Mouse (Mus musculus): ENCODE measurements around the gene Gpr143. TPM values are rescaled to one million over a fixed set of nuclear protein-coding genes. Genes with fewer than 3 reads are reported as not detected.
A peak's percentile ranks its signal among the peaks of the same experiment; 100 is the strongest.

Gpr143 gene
- 0.22 and 0.24 TPM in 2 replicates for polyA plus RNA-seq (2016; fragmentation: Nextera tagmentation; extraction: Ambion mirVana)

- WGBS = 19% methylated on average over 26 of the region's 26 CpGs
- no peak for ATAC-seq (ENCODE audit: low FRiP score, low read depth)
- peak within 1 kb of the TSS; percentile 49 for H3K4me2 ChIP-seq (replicated peaks)
- H3K27ac ChIP-seq (replicated peaks) = no peak within 1 kb of the TSS
- no peaks in the 10 kb centered on the region for H3K4me1 ChIP-seq
- H3K9ac ChIP-seq (replicated peaks) = no peak within 1 kb of the TSS
- H3K27me3 ChIP-seq = peaks cover 33% of the 10 kb centered on the region
- H3K9me3 ChIP-seq = no peaks in the 10 kb centered on the region
- H3K4me3 ChIP-seq = peak within 1 kb of the TSS; percentile 24
- no peaks in the 10 kb centered on the region for H3K36me3 ChIP-seq
Measured at GRCm38 (mm10) chrX:152781720-152782403, at the start of gene Gpr143. Gpr143 (plus strand) TSS chrX:152781921.

GRCm38 (mm10) chrX:152735283-152735682 lies 46.4 kb upstream of the Gpr143 start:
- Histone ChIP-seq H3K9ac (replicated peaks) (no peak overlapping the region), H3K27ac (replicated peaks) (no peak overlapping the region), H3K9me3 (no peaks in the 10 kb centered on the region), H3K4me3 (no peak overlapping the region), H3K36me3 (no peaks in the 10 kb centered on the region), H3K4me1 (no peaks in the 10 kb centered on the region), H3K4me2 (replicated peaks) (no peak overlapping the region), H3K27me3 (peaks cover 34% of the 10 kb centered on the region)
- ATAC-seq (ENCODE audit: low FRiP score, low read depth) = no peak

GRCm38 (mm10) chrX:152738191-152738590 lies 43.5 kb upstream of the Gpr143 start:
- H3K9ac ChIP-seq (replicated peaks) = no peak overlapping the region
- no peak overlapping the region for H3K4me3 ChIP-seq
- H3K27ac ChIP-seq (replicated peaks) = no peak overlapping the region
- H3K36me3 ChIP-seq = no peaks in the 10 kb centered on the region
- H3K4me1 ChIP-seq = no peaks in the 10 kb centered on the region
- no peaks in the 10 kb centered on the region for H3K9me3 ChIP-seq
- H3K27me3 ChIP-seq = peaks cover 43% of the 10 kb centered on the region
- ATAC-seq (ENCODE audit: low FRiP score, low read depth) = no peak
- 69% methylated on average over 2 of the region's 2 CpGs for WGBS
- H3K4me2 ChIP-seq (replicated peaks) = no peak overlapping the region

GRCm38 (mm10) chrX:152738759-152739368 lies 42.9 kb upstream of the Gpr143 start:
- Histone ChIP-seq H3K9ac (replicated peaks) (no peak overlapping the region), H3K9me3 (no peaks in the 10 kb centered on the region), H3K4me1 (no peaks in the 10 kb centered on the region), H3K36me3 (no peaks in the 10 kb centered on the region), H3K4me3 (no peak overlapping the region), H3K27ac (replicated peaks) (no peak overlapping the region), H3K4me2 (replicated peaks) (no peak overlapping the region), H3K27me3 (peaks cover 43% of the 10 kb centered on the region)
- 71% methylated on average over 4 of the region's 4 CpGs for WGBS
- no peak for ATAC-seq (ENCODE audit: low FRiP score, low read depth)

- Histone ChIP-seq H3K9ac (replicated peaks) (no peak overlapping the region), H3K27ac (replicated peaks) (no peak overlapping the region), H3K36me3 (no peaks in the 10 kb centered on the region), H3K27me3 (peaks cover 43% of the 10 kb centered on the region), H3K4me1 (0 out of 2 replicates have a peak, but pooled peaks cover 3% of the 10 kb centered on the region), H3K4me2 (replicated peaks) (no peak overlapping the region), H3K9me3 (no peaks in the 10 kb centered on the region), H3K4me3 (no peak overlapping the region)
- ATAC-seq (ENCODE audit: low FRiP score, low read depth) = no peak
Measured at GRCm38 (mm10) chrX:152743642-152744041, 38.1 kb upstream of the Gpr143 start.

- ATAC-seq (ENCODE audit: low FRiP score, low read depth) = no peak
- H3K27ac ChIP-seq (replicated peaks) = no peak overlapping the region
- H3K4me3 ChIP-seq = no peak overlapping the region
- 78% methylated on average over 2 of the region's 2 CpGs for WGBS
- peaks cover 26% of the 10 kb centered on the region for H3K27me3 ChIP-seq
- no peaks in the 10 kb centered on the region for H3K9me3 ChIP-seq
- no peaks in the 10 kb centered on the region for H3K36me3 ChIP-seq
- no peak overlapping the region for H3K9ac ChIP-seq (replicated peaks)
- H3K4me2 ChIP-seq (replicated peaks) = no peak overlapping the region
- H3K4me1 ChIP-seq = 0 out of 2 replicates have a peak, but pooled peaks cover 3% of the 10 kb centered on the region
Measured at GRCm38 (mm10) chrX:152745925-152746324, 35.8 kb upstream of the Gpr143 start.

GRCm38 (mm10) chrX:152755819-152756218 lies 25.9 kb upstream of the Gpr143 start:
- WGBS = 100% methylated on average over 1 of the region's 1 CpGs
- Histone ChIP-seq H3K9ac (replicated peaks) (no peak overlapping the region), H3K4me2 (replicated peaks) (no peak overlapping the region), H3K4me1 (no peaks in the 10 kb centered on the region), H3K27ac (replicated peaks) (no peak overlapping the region), H3K4me3 (no peak overlapping the region), H3K27me3 (no peaks in the 10 kb centered on the region; the same call in 1 of the 2 replicates), H3K9me3 (no peaks in the 10 kb centered on the region), H3K36me3 (no peaks in the 10 kb centered on the region)
- ATAC-seq (ENCODE audit: low FRiP score, low read depth) = no peak

- 89% methylated on average over 5 of the region's 5 CpGs for WGBS
- no peak for ATAC-seq (ENCODE audit: low FRiP score, low read depth)
- no peak overlapping the region for H3K27ac ChIP-seq (replicated peaks)
- H3K9ac ChIP-seq (replicated peaks) = no peak overlapping the region
- no peak overlapping the region for H3K4me2 ChIP-seq (replicated peaks)
- H3K36me3 ChIP-seq = no peaks in the 10 kb centered on the region
- no peaks in the 10 kb centered on the region for H3K9me3 ChIP-seq
- H3K4me1 ChIP-seq = no peaks in the 10 kb centered on the region
- no peak overlapping the region for H3K4me3 ChIP-seq
- H3K27me3 ChIP-seq = no peaks in the 10 kb centered on the region; the same call in 1 of the 2 replicates
Measured at GRCm38 (mm10) chrX:152756293-152756692, 25.4 kb upstream of the Gpr143 start.

GRCm38 (mm10) chrX:152762437-152762836 lies 19.3 kb upstream of the Gpr143 start:
- Histone ChIP-seq H3K36me3 (no peaks in the 10 kb centered on the region), H3K27ac (replicated peaks) (no peak overlapping the region), H3K9me3 (no peaks in the 10 kb centered on the region), H3K4me3 (no peak overlapping the region), H3K9ac (replicated peaks) (no peak overlapping the region), H3K4me1 (no peaks in the 10 kb centered on the region), H3K4me2 (replicated peaks) (no peak overlapping the region), H3K27me3 (no peaks in the 10 kb centered on the region; the same call in 1 of the 2 replicates)
- ATAC-seq (ENCODE audit: low FRiP score, low read depth) = no peak
- WGBS = 40% methylated on average over 2 of the region's 2 CpGs

GRCm38 (mm10) chrX:152762855-152763254 lies 18.9 kb upstream of the Gpr143 start:
- Histone ChIP-seq H3K27me3 (peaks cover 3% of the 10 kb centered on the region), H3K9ac (replicated peaks) (no peak overlapping the region), H3K4me2 (replicated peaks) (no peak overlapping the region), H3K27ac (replicated peaks) (no peak overlapping the region), H3K4me1 (no peaks in the 10 kb centered on the region), H3K9me3 (no peaks in the 10 kb centered on the region), H3K4me3 (no peak overlapping the region), H3K36me3 (no peaks in the 10 kb centered on the region)
- ATAC-seq (ENCODE audit: low FRiP score, low read depth) = no peak
- WGBS = 75% methylated on average over 2 of the region's 2 CpGs

- H3K4me3 ChIP-seq = no peak overlapping the region
- no peak overlapping the region for H3K9ac ChIP-seq (replicated peaks)
- 41% methylated on average over 2 of the region's 2 CpGs for WGBS
- H3K27me3 ChIP-seq = peaks cover 14% of the 10 kb centered on the region
- H3K4me1 ChIP-seq = no peaks in the 10 kb centered on the region
- H3K36me3 ChIP-seq = no peaks in the 10 kb centered on the region
- H3K4me2 ChIP-seq (replicated peaks) = no peak overlapping the region
- no peaks in the 10 kb centered on the region for H3K9me3 ChIP-seq
- ATAC-seq (ENCODE audit: low FRiP score, low read depth) = no peak
- H3K27ac ChIP-seq (replicated peaks) = no peak overlapping the region
Measured at GRCm38 (mm10) chrX:152764171-152764570, 17.6 kb upstream of the Gpr143 start.

- peak within 1 kb of the TSS; percentile 62 for H3K4me2 ChIP-seq (replicated peaks)
- no peaks in the 10 kb centered on the region for H3K4me1 ChIP-seq
- peak within 1 kb of the TSS; percentile 54 for H3K9ac ChIP-seq (replicated peaks)
- WGBS = 18% methylated on average over 55 of the region's 55 CpGs
- H3K36me3 ChIP-seq = no peaks in the 10 kb centered on the region
- peaks cover 42% of the 10 kb centered on the region for H3K27me3 ChIP-seq
- no peaks in the 10 kb centered on the region for H3K9me3 ChIP-seq
- H3K27ac ChIP-seq (replicated peaks) = no peak within 1 kb of the TSS
- peak; percentile 90 for ATAC-seq (ENCODE audit: low FRiP score, low read depth)
- H3K4me3 ChIP-seq = peak within 1 kb of the TSS; percentile 59
Measured at GRCm38 (mm10) chrX:152768891-152769599, 12.7 kb upstream of the Gpr143 start, which contains the start of gene Shroom2. Shroom2 (minus strand) TSS chrX:152769465.
